Mouse (Mus musculus): ENCODE results near the gene Nqo1. TPM values are rescaled to one million over a fixed set of nuclear protein-coding genes. Genes with fewer than 3 reads are reported as not detected.

Gene Nqo1
- polyA plus RNA-seq (2015; fragmentation: Nextera tagmentation; extraction: Ambion mirVana), result 3.9 and 4.4 TPM in 2 replicates

DNA sequence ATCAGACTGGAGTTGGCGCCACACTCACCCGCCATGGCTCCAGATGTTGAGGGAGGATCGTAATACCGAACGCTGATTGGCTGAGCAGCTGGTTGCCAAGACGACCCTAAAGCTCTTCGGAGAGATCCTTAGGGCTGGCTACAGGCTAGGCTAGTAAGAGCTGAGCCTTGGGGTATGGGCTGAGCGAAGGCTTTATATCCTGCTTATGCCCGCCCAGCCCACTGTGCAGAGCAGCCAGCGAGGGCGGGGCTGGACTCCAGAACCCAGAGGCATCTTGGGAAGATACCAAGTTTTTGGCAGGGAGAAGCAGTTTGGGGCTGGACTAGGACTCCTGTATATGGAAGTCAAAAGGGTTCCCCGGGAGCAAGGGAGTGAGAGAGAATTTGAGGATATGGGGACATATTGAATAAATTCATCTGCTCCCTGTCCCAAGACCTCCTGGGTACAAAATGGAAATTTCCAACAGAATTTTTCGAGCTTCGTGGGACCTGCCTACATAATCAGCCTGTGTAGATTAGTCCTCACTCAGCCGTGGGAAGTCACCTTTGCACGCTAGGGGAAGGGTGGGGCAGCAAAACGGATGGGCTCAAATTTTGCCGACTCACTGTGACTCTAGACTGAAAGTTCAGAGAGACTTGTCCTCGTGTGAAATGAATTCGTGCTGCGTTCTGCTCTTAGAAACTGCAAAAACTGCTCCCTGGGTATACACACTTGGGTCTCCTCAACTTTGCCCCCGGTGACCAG, at the start of gene Nqo1:
TSS of gene Nqo1 (minus strand) at position 169 of the 744 bp plus-strand sequence.
- Histone ChIP-seq H3K4me1 (replicated peaks) (peaks cover 14% of the 10 kb centered on the region), H3K4me2 (peak within 1 kb of the TSS; percentile 57), H3K36me3 (peaks cover 16% of the 10 kb centered on the region), H3K27me3 (no peaks in the 10 kb centered on the region), H3K27ac (replicated peaks) (0 out of 2 replicates have a peak within 1 kb of the TSS, but pooled peaks have one; percentile 34), H3K9ac (peak within 1 kb of the TSS; percentile 43; the same call in 1 of the 2 replicates), H3K4me3 (peak within 1 kb of the TSS; percentile 29), H3K9me3 (no peaks in the 10 kb centered on the region)
- ATAC-seq (ENCODE audit: low read depth), result peak; percentile 98
- WGBS, result 16% methylated on average over 22 of the region's 22 CpGs

DNA sequence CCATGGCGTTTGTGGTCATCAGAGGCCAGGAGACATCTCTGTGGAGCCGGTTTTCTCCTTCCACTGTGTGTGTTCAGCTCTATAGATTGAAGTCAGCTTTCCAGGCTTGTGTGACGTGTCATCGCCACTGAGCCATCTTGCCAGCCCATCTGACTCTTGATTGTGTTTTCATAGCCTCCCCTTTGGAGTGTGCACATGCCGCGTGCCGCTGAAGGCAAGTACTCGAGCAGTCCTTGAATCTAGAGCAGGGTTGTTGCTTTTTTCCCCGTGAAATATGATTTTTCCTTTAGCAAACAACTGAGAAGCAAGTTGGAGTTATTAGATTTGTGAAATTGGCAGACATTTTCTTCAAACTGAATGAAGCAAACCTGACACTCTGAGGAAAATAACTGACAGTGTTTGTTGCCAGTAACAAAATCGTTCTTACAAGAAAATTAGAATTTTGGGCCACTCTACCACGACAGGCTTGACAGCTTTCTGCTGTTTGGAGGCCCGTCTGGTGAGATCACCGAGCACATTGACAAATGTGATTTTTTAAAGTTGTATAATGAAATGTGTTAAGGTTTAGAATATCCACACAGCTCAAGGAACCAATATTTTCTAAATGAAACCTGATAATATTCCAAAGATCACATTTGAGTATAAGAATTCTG, 48.5 kb upstream of the Nqo1 start:
- Histone ChIP-seq H3K9ac (no peak overlapping the region), H3K27me3 (no peaks in the 10 kb centered on the region), H3K27ac (replicated peaks) (no peak overlapping the region), H3K9me3 (no peaks in the 10 kb centered on the region), H3K4me3 (no peak overlapping the region), H3K4me2 (no peak overlapping the region), H3K36me3 (peaks cover 25% of the 10 kb centered on the region), H3K4me1 (replicated peaks) (peaks cover 6% of the 10 kb centered on the region; the same call in 1 of the 2 replicates)
- WGBS, result 89% methylated on average over 13 of the region's 13 CpGs
- ATAC-seq (ENCODE audit: low read depth), result no peak

GRCm38 (mm10) chr8:107449655-107450054, 46.6 kb upstream of the Nqo1 start:
- 83% methylated on average over 6 of the region's 6 CpGs for WGBS
- Histone ChIP-seq H3K4me3 (no peak overlapping the region), H3K4me2 (no peak overlapping the region), H3K36me3 (peaks cover 19% of the 10 kb centered on the region), H3K9me3 (no peaks in the 10 kb centered on the region), H3K27me3 (no peaks in the 10 kb centered on the region), H3K9ac (no peak overlapping the region), H3K27ac (replicated peaks) (no peak overlapping the region), H3K4me1 (replicated peaks) (peaks cover 6% of the 10 kb centered on the region; the same call in 1 of the 2 replicates)
- ATAC-seq (ENCODE audit: low read depth), result no peak

GRCm38 (mm10) chr8:107449130-107449529, 46.1 kb upstream of the Nqo1 start:
- 31% methylated on average over 8 of the region's 8 CpGs for whole genome bisulfite sequencing
- Histone ChIP-seq H3K36me3 (peaks cover 19% of the 10 kb centered on the region), H3K27ac (replicated peaks) (no peak overlapping the region), H3K9ac (no peak overlapping the region), H3K4me1 (replicated peaks) (peaks cover 6% of the 10 kb centered on the region; the same call in 1 of the 2 replicates), H3K9me3 (no peaks in the 10 kb centered on the region), H3K27me3 (no peaks in the 10 kb centered on the region), H3K4me2 (no peak overlapping the region), H3K4me3 (no peak overlapping the region)
- no peak for ATAC-seq (ENCODE audit: low read depth)

DNA sequence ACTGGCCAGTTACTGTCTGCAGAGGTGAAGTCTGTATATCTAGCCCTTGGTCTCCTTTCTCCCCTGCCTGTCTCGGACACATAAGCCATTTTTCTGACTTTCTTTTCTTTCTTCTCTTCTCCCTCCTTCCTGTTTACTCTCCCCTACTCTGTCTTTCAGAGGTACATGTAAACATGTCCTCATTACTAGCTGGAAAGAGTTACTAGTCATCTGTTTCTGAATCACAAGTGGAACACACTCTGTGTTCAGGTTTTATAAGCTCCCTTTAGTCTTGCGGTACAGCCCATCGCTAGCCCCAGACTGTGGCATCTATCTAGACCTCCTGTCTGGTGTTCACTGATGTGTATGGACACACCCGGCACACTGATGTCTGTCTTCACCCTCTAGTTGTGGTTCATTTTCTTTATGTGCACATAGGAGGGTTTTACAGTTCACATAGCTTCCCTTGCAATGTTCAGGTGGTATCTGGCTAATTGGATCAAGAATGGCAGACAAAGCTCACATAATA, 45.4 kb upstream of the Nqo1 start:
- ATAC-seq (ENCODE audit: low read depth), result no peak
- H3K36me3 ChIP-seq, result peaks cover 14% of the 10 kb centered on the region
- H3K9ac ChIP-seq, result no peak overlapping the region

GRCm38 (mm10) chr8:107447713-107448112, 44.7 kb upstream of the Nqo1 start:
- peaks cover 6% of the 10 kb centered on the region; the same call in 1 of the 2 replicates for H3K4me1 ChIP-seq (replicated peaks)
- no peaks in the 10 kb centered on the region for H3K27me3 ChIP-seq

More for the DNA sequence above, 45.4 kb upstream of the Nqo1 start:
- no peak overlapping the region for H3K4me3 ChIP-seq
- H3K9me3 ChIP-seq, result no peaks in the 10 kb centered on the region
- H3K4me1 ChIP-seq (replicated peaks), result peaks cover 6% of the 10 kb centered on the region; the same call in 1 of the 2 replicates
- no peaks in the 10 kb centered on the region for H3K27me3 ChIP-seq
- H3K27ac ChIP-seq (replicated peaks), result no peak overlapping the region
- H3K4me2 ChIP-seq, result no peak overlapping the region
- WGBS, result 70% methylated on average over 4 of the region's 4 CpGs

GRCm38 (mm10) chr8:107444626-107445025, 41.6 kb upstream of the Nqo1 start:
- H3K27ac ChIP-seq (replicated peaks), result no peak overlapping the region
- H3K4me2 ChIP-seq, result no peak overlapping the region
- H3K4me3 ChIP-seq, result no peak overlapping the region
- ATAC-seq (ENCODE audit: low read depth), result no peak
- no peak overlapping the region for H3K9ac ChIP-seq
- no peaks in the 10 kb centered on the region for H3K9me3 ChIP-seq
- H3K4me1 ChIP-seq (replicated peaks), result peaks cover 6% of the 10 kb centered on the region; the same call in 1 of the 2 replicates
- no peaks in the 10 kb centered on the region for H3K36me3 ChIP-seq
- no peaks in the 10 kb centered on the region for H3K27me3 ChIP-seq
- WGBS, result 85% methylated on average over 3 of the region's 3 CpGs

More at GRCm38 (mm10) chr8:107447713-107448112, 44.7 kb upstream of the Nqo1 start:
- Histone ChIP-seq H3K4me3 (no peak overlapping the region), H3K9ac (no peak overlapping the region), H3K27ac (replicated peaks) (no peak overlapping the region), H3K4me2 (no peak overlapping the region), H3K36me3 (peaks cover 7% of the 10 kb centered on the region; the same call in 1 of the 2 replicates), H3K9me3 (no peaks in the 10 kb centered on the region)
- no peak for ATAC-seq (ENCODE audit: low read depth)

DNA sequence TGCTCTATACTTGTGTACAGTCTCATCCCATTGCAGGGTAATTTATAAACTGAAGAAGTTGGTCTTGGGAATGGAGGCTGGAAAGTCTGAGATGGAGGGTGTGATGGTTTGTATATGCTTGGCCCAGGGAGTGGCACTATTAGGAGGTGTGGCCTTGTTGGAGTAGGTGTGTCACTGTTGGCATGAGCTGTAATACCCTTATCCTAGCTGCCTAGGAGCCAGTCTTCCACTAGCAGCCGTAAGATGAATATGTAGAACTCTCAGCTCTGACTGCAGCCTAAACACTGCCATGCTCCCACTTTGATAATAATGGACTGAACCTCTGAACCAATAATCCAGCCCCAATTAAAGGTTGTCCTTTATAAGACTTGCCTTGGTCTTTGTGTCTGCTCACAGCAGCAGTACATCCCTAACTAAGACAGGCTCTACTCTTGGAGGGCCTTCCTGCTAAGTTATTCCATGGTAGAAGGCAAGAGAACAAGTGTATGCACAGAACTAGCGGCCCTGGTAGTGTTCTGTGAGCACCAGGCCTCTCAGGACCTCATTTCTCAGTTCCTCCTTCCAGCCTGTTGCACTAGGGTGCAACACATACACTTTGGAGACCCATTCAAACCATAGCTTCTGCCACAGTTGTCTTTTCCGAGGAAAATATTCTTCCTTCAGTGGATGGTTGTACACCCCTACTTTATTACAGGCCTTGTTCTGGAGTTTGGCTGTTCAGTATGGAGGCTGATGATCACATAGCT, 37.0 kb upstream of the Nqo1 start:
- Histone ChIP-seq H3K27me3 (no peaks in the 10 kb centered on the region), H3K4me1 (replicated peaks) (peaks cover 20% of the 10 kb centered on the region), H3K27ac (replicated peaks) (no peak overlapping the region), H3K4me2 (no peak overlapping the region), H3K9ac (no peak overlapping the region), H3K9me3 (no peaks in the 10 kb centered on the region), H3K36me3 (no peaks in the 10 kb centered on the region), H3K4me3 (no peak overlapping the region)
- no peak for ATAC-seq (ENCODE audit: low read depth)
- 92% methylated on average over 3 of the region's 3 CpGs for WGBS

DNA sequence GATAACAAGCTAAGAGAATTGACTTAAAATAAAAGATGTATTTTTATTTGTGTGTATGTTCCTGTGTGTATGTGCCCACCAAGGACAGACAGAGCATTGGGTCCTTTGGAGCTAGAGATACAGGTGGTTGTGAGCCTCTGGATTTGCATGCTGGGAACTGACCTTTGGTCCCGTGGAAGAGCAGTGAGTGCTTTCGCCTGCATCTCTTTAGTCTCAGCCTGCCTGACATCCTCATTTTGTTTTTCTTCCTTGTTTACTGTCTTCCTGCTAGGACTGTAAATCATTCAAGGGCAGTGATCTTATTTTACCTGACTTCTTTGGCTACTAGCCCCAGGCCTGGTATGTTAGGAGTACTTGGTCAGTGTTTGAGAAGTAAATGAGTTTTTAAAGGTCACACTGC, 34.7 kb upstream of the Nqo1 start:
- H3K27me3 ChIP-seq, result no peaks in the 10 kb centered on the region
- H3K9me3 ChIP-seq, result no peaks in the 10 kb centered on the region
- H3K4me1 ChIP-seq (replicated peaks), result peaks cover 20% of the 10 kb centered on the region
- H3K9ac ChIP-seq, result no peak overlapping the region
- 66% methylated on average over 2 of the region's 2 CpGs for WGBS
- H3K36me3 ChIP-seq, result no peaks in the 10 kb centered on the region
- peak overlapping the region; percentile 75; the same call in 1 of the 2 replicates for H3K4me2 ChIP-seq
- ATAC-seq (ENCODE audit: low read depth), result no peak
- H3K27ac ChIP-seq (replicated peaks), result no peak overlapping the region
- no peak overlapping the region for H3K4me3 ChIP-seq

DNA sequence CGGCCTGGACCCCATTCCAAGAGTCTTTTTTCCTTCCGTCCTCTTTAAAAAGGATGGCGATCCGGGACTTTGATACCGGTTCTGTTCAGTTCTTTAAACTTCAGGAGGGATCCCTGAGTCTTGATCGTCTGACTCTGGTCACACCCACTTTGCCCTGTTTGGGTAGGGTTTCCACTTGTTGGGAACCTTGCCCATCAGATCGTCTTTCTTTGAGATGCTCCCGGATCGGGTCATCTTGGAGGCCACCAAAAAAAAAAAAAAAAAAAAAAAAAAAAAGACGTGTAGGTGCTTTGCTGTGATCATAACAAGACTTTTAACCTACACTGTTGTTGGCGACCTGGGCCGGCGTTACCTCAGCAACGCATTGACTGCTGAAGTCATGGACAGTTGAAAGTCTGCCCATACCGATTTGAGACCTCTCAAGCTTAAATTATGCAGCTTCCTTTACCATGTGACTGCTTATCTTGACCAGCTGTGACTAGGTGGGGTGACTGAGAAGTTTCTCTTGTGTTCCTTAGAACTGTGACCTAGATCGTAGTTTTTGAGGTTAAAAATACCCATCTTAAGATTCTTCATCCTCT, 33.9 kb upstream of the Nqo1 start:
- Histone ChIP-seq H3K4me1 (replicated peaks) (peaks cover 20% of the 10 kb centered on the region), H3K9ac (peak overlapping the region; percentile 92), H3K9me3 (no peaks in the 10 kb centered on the region), H3K27ac (replicated peaks) (peak overlapping the region; percentile 90), H3K4me2 (peak overlapping the region; percentile 75), H3K4me3 (peak overlapping the region; percentile 88), H3K27me3 (no peaks in the 10 kb centered on the region), H3K36me3 (no peaks in the 10 kb centered on the region)
- ATAC-seq (ENCODE audit: low read depth), result peak; percentile 54; the same call in 1 of the 2 replicates
- 11% methylated on average over 16 of the region's 16 CpGs for WGBS

DNA sequence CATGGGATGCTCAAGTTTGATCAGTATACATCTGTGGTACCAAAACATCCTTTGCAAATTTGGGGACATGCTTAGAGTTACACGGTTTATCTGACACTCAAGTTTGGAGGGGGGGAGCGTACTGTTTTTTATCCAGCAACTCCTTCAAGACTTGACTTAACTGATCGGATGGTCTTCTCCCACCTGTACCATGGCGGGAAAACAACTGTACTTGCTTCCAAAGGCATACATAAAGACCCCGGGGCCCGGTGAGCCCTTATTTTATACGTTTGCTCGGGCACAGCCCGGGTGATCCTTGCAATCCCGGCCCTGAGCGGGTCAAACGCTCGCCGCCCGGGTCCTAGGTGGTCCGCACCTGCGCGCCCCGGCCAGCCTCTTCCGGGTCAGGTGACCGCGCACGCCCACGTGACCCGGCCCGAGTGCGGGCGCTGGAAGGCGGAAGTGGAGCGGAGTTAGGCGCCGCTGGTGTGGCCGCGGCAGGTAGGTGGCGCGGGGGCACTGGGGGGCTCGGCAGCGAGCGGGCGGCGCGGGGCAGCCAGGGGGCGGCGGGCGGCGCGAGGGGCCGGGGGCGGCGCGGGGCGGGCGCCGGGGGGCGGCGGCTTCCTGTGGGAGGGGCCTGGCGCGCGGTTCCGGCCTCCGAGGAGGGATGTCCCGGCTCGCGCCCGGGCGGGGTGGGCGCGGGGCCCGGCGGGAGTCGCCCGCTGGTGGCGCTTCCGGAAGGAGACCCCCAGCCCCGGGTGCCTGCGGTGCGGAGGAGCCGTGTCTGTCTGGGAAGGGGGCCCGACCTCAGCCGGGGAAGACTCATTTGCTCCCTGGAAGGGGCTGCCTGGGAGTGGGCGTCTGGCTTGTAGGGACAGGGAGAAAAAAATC, 33.2 kb upstream of the Nqo1 start, which contains the start of gene Wwp2:
TSS of gene Wwp2 (plus strand) at position 404 of the 870 bp plus-strand sequence.
- WGBS, result under 1% methylated on average over 38 of the region's 81 CpGs
- Histone ChIP-seq H3K9me3 (no peaks in the 10 kb centered on the region), H3K4me2 (peak within 1 kb of the TSS; percentile 75), H3K27me3 (no peaks in the 10 kb centered on the region), H3K36me3 (no peaks in the 10 kb centered on the region), H3K4me1 (replicated peaks) (peaks cover 20% of the 10 kb centered on the region), H3K4me3 (peak within 1 kb of the TSS; percentile 88), H3K9ac (peak within 1 kb of the TSS; percentile 92), H3K27ac (replicated peaks) (peak within 1 kb of the TSS; percentile 90)
- ATAC-seq (ENCODE audit: low read depth), result peak; percentile 92

Data from neural tube, embryonic 13.5 days (tissue).